Comparison of ENCODE assay signal across 18 mouse cellular contexts in genomic region chr6:72696601-72697335, GRCm38 (mm10).
DNase-seq lines count a peak whose midpoint lies in the region; ATAC-seq lines count a peak whose summit lies in the region.
"Had no signal": no experiment of that assay in that cellular context is flagged by ENCODE, and none has a peak within 500 bp of the region (broad histone marks: within the 10 kb centered on the region; RNA-seq: fewer than 3 reads in every experiment).

No protein-coding gene starts in this region.

- H3K4me1 ChIP-seq in heart, embryonic 11.5 days (ENCODE audit: control insufficient read depth, insufficient read depth, low read length), result peaks cover 53% of the 10 kb centered on the region
- peaks cover 68% of the 10 kb centered on the region for H3K4me1 ChIP-seq in heart, embryonic 12.5 days (replicated peaks)
- H3K4me1 ChIP-seq in liver, embryonic 11.5 days (replicated peaks; ENCODE audit: control insufficient read depth, insufficient read depth, low read length), result peaks cover 33% of the 10 kb centered on the region
- peaks cover 40% of the 10 kb centered on the region for H3K4me1 ChIP-seq in liver, embryonic 12.5 days
- peaks cover 74% of the 10 kb centered on the region for H3K4me1 ChIP-seq in embryonic facial prominence, embryonic 13.5 days
- peaks cover 60% of the 10 kb centered on the region for H3K4me1 ChIP-seq in limb, embryonic 15.5 days
- H3K4me1 ChIP-seq: megakaryocyte, embryonic 14.5 days had no signal

- ATAC-seq in heart, embryonic 11.5 days (replicated peaks; ENCODE audit: insufficient number of reproducible peaks, low FRiP score, low TSS enrichment), result no peak
- no peak for ATAC-seq in heart, embryonic 12.5 days (ENCODE audit: insufficient number of reproducible peaks, low FRiP score)
- peak; percentile 29; the same call in 1 of the 2 replicates for ATAC-seq in liver, embryonic 11.5 days (replicated peaks; ENCODE audit: low FRiP score)
- no peak for ATAC-seq in liver, embryonic 12.5 days
- no peak for ATAC-seq in embryonic facial prominence, embryonic 13.5 days (ENCODE audit: insufficient number of reproducible peaks, insufficient read depth, low FRiP score, low TSS enrichment, low read depth)
- ATAC-seq in limb, embryonic 15.5 days (ENCODE audit: insufficient number of reproducible peaks, low FRiP score, low TSS enrichment, low read depth), result no peak
- ATAC-seq: activated CD4-positive, CD25-positive, alpha-beta regulatory T cell, adult 4 months; forebrain, embryonic 14.5 days; inflammation-experienced regulatory T-cells, adult 6 months; lung, postnatal 0 days had no signal

- H3K4me2 ChIP-seq in heart, embryonic 11.5 days, result no peak overlapping the region
- H3K4me2 ChIP-seq in heart, embryonic 12.5 days, result no peak overlapping the region
- H3K4me2 ChIP-seq in liver, embryonic 11.5 days, result no peak overlapping the region
- no peak overlapping the region for H3K4me2 ChIP-seq in liver, embryonic 12.5 days
- peak overlapping the region; percentile 11 for H3K4me2 ChIP-seq in embryonic facial prominence, embryonic 13.5 days
- H3K4me2 ChIP-seq in limb, embryonic 15.5 days, result no peak overlapping the region

- no peaks in the 10 kb centered on the region for H3K27me3 ChIP-seq in heart, embryonic 11.5 days (ENCODE audit: control insufficient read depth, insufficient read depth, low read length)
- H3K27me3 ChIP-seq in heart, embryonic 12.5 days (replicated peaks), result no peaks in the 10 kb centered on the region
- no peaks in the 10 kb centered on the region for H3K27me3 ChIP-seq in liver, embryonic 11.5 days (replicated peaks; ENCODE audit: control insufficient read depth, insufficient read depth, low read length)
- no peaks in the 10 kb centered on the region for H3K27me3 ChIP-seq in liver, embryonic 12.5 days (replicated peaks)
- H3K27me3 ChIP-seq in embryonic facial prominence, embryonic 13.5 days, result no peaks in the 10 kb centered on the region
- no peaks in the 10 kb centered on the region for H3K27me3 ChIP-seq in limb, embryonic 15.5 days

- no peaks in the 10 kb centered on the region for H3K9me3 ChIP-seq in heart, embryonic 11.5 days (replicated peaks; ENCODE audit: control insufficient read depth, low read length)
- no peaks in the 10 kb centered on the region; the same call in 1 of the 2 replicates for H3K9me3 ChIP-seq in heart, embryonic 12.5 days (replicated peaks)
- no peaks in the 10 kb centered on the region for H3K9me3 ChIP-seq in liver, embryonic 11.5 days (ENCODE audit: control insufficient read depth, low read length)
- no peaks in the 10 kb centered on the region for H3K9me3 ChIP-seq in liver, embryonic 12.5 days (replicated peaks)
- no peaks in the 10 kb centered on the region for H3K9me3 ChIP-seq in embryonic facial prominence, embryonic 13.5 days
- H3K9me3 ChIP-seq in limb, embryonic 15.5 days, result no peaks in the 10 kb centered on the region

- H3K4me3 ChIP-seq in heart, embryonic 11.5 days (ENCODE audit: low read depth, low read length), result no peak overlapping the region
- no peak overlapping the region for H3K4me3 ChIP-seq in heart, embryonic 12.5 days
- H3K4me3 ChIP-seq in liver, embryonic 11.5 days (ENCODE audit: low read depth, low read length), result no peak overlapping the region
- no peak overlapping the region for H3K4me3 ChIP-seq in liver, embryonic 12.5 days
- no peak overlapping the region for H3K4me3 ChIP-seq in embryonic facial prominence, embryonic 13.5 days
- H3K4me3 ChIP-seq in limb, embryonic 15.5 days, result no peak overlapping the region
- H3K4me3 ChIP-seq: left cerebral cortex, adult 2 months; megakaryocyte, embryonic 14.5 days had no signal

- H3K9ac ChIP-seq in heart, embryonic 11.5 days (ENCODE audit: low read depth, low read length), result no peak overlapping the region
- H3K9ac ChIP-seq in heart, embryonic 12.5 days, result no peak overlapping the region
- no peak overlapping the region for H3K9ac ChIP-seq in liver, embryonic 11.5 days (ENCODE audit: low read depth, low read length)
- no peak overlapping the region for H3K9ac ChIP-seq in liver, embryonic 12.5 days
- 0 out of 2 replicates have a peak overlapping the region, but pooled peaks have one; percentile 27 for H3K9ac ChIP-seq in embryonic facial prominence, embryonic 13.5 days
- H3K9ac ChIP-seq in limb, embryonic 15.5 days, result no peak overlapping the region

- no peak for DNase-seq in liver, embryonic 11.5 days (ENCODE audit: low spot score)
- DNase-seq in right cerebral cortex, postnatal 25 days, result no peak
- DNase-seq in gastrocnemius, postnatal 25 days, result no peak
- DNase-seq: adrenal gland, postnatal 25 days; cerebellum, adult 9-10 months; heart, adult 18-20 months; thymus, adult 18-20 months had no signal

- 19% methylated on average over 11 of the region's 11 CpGs for WGBS in heart, embryonic 11.5 days (ENCODE audit: insufficient replicate concordance)
- 17% methylated on average over 11 of the region's 11 CpGs for WGBS in heart, embryonic 12.5 days
- 36% methylated on average over 11 of the region's 11 CpGs for WGBS in liver, embryonic 11.5 days
- 46% methylated on average over 11 of the region's 11 CpGs for WGBS in liver, embryonic 12.5 days (ENCODE audit: insufficient replicate concordance)
- WGBS in embryonic facial prominence, embryonic 13.5 days, result 19% methylated on average over 11 of the region's 11 CpGs
- WGBS in limb, embryonic 15.5 days, result 33% methylated on average over 11 of the region's 11 CpGs

- H3K27ac ChIP-seq in heart, embryonic 11.5 days (ENCODE audit: low read depth, low read length), result peak overlapping the region; percentile 15; the same call in 1 of the 2 replicates
- H3K27ac ChIP-seq in heart, embryonic 12.5 days (ENCODE audit: poor library complexity, severe bottlenecking), result no peak overlapping the region
- no peak overlapping the region for H3K27ac ChIP-seq in liver, embryonic 11.5 days (ENCODE audit: low read depth, low read length)
- no peak overlapping the region for H3K27ac ChIP-seq in liver, embryonic 12.5 days
- peak overlapping the region; percentile 76 for H3K27ac ChIP-seq in embryonic facial prominence, embryonic 13.5 days
- H3K27ac ChIP-seq in limb, embryonic 15.5 days, result peak overlapping the region; percentile 24; the same call in 1 of the 2 replicates
- H3K27ac ChIP-seq: left cerebral cortex, adult 2 months had no signal

- H3K36me3 ChIP-seq in heart, embryonic 11.5 days (ENCODE audit: control insufficient read depth, insufficient read depth, low read length), result no peaks in the 10 kb centered on the region
- H3K36me3 ChIP-seq in heart, embryonic 12.5 days, result no peaks in the 10 kb centered on the region
- no peaks in the 10 kb centered on the region; the same call in 1 of the 2 replicates for H3K36me3 ChIP-seq in liver, embryonic 11.5 days (ENCODE audit: control insufficient read depth, insufficient read depth, low read length)
- H3K36me3 ChIP-seq in liver, embryonic 12.5 days, result no peaks in the 10 kb centered on the region
- H3K36me3 ChIP-seq in embryonic facial prominence, embryonic 13.5 days, result peaks cover 7% of the 10 kb centered on the region
- H3K36me3 ChIP-seq in limb, embryonic 15.5 days, result no peaks in the 10 kb centered on the region; the same call in 1 of the 2 replicates

Comparison
In these comparisons a context has a peak if more than half of its experiments do, and no peak if none do; other contexts are left out.
1. H3K27ac ChIP-seq: peak in heart, embryonic 11.5 days (single experiment), embryonic facial prominence, embryonic 13.5 days (single experiment) and limb, embryonic 15.5 days (single experiment); none in heart, embryonic 12.5 days (single experiment), liver, embryonic 11.5 days (single experiment) and liver, embryonic 12.5 days (single experiment).